Mouse (Mus musculus) central nervous system, embryonic 11.5 days (tissue): ENCODE measurements around the gene Gm11758. TPM values are rescaled to one million over a fixed set of nuclear protein-coding genes. Genes with fewer than 3 reads are reported as not detected.

ENCODE experiments used
- polyA plus RNA-seq: library from polyadenylated mRNA; depleted of rRNA; stranded (reverse); fragments of >200 nt; gene quantifications from 2 replicates; pipeline ENCODE4 v1.2.3, GENCODE M21; 2012; rRNA removed

Gm11758 gene
- polyA plus RNA-seq, result not detected in 2 replicates

DNA sequence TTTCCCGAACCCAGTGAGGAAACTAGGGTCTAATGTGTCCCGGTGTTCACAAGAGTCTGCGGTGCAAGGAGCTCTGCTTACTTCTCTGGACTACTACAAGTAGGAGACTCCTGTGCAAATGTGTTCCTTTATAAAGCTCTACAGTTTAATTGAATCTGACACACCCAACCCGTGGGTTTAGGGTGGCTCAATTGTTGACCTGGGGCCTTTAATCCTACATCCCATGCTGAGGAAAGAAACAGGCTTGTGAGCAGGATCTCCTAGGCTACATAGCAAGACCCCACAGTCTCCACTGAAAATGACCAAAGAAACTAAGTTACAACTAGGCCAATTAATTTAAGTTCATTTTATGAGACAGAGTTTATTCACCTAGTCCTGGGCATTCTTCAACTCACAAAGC, at the start of gene Gm11758:
Gene Gm11758 (minus strand): TSS at position 101 of the 400 bp plus-strand sequence.

GRCm38 (mm10) chr4:73920660-73921059, 44.6 kb upstream of the Gm11758 start, which contains the start of gene Gm11756:
TSS of gene Gm11756 (minus strand) at chr4:73920760.

DNA sequence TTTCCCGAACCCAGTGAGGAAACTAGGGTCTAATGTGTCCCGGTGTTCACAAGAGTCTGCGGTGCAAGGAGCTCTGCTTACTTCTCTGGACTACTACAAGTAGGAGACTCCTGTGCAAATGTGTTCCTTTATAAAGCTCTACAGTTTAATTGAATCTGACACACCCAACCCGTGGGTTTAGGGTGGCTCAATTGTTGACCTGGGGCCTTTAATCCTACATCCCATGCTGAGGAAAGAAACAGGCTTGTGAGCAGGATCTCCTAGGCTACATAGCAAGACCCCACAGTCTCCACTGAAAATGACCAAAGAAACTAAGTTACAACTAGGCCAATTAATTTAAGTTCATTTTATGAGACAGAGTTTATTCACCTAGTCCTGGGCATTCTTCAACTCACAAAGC, 29.8 kb upstream of the Gm11758 start, which contains the start of gene Gm13871:
Gene Gm13871 (minus strand): TSS at position 101 of the 400 bp plus-strand sequence.

GRCm38 (mm10) chr4:73891012-73891411, 14.9 kb upstream of the Gm11758 start, which contains the start of gene Gm11757:
TSS of gene Gm11757 (minus strand) at chr4:73891112.

Other genes with a start within 250 kb of the Gm11758 start
- gene Gm11236, start 238.1 kb downstream of the Gm11758 start, polyA plus RNA-seq, result not detected in 2 replicates
- gene Gm11239, start 207.9 kb downstream of the Gm11758 start, polyA plus RNA-seq, result not detected in 2 replicates
- not detected in 2 replicates for gene Gm428, start 192.8 kb downstream of the Gm11758 start, polyA plus RNA-seq
- 0.22 and 0.67 TPM in 2 replicates for gene Rasef, start 85.3 kb downstream of the Gm11758 start, polyA plus RNA-seq
- not detected in 2 replicates for gene Gm11757, start 14.8 kb upstream of the Gm11758 start, polyA plus RNA-seq
- not detected in 2 replicates for gene Gm13871, start 29.7 kb upstream of the Gm11758 start, polyA plus RNA-seq
- 0.09 TPM in 1 of 2 replicates, not detected in the other for gene Gm11756, start 44.5 kb upstream of the Gm11758 start, polyA plus RNA-seq
- gene 2310002L09Rik, start 74.6 kb upstream of the Gm11758 start, polyA plus RNA-seq, result 1.9 TPM in 1 of 2 replicates, not detected in the other
- gene Frmd3, start 137.2 kb upstream of the Gm11758 start, polyA plus RNA-seq, result 2.1 and 2.4 TPM in 2 replicates